Mouse (Mus musculus): ENCODE results near the gene Timm23.

DNA sequence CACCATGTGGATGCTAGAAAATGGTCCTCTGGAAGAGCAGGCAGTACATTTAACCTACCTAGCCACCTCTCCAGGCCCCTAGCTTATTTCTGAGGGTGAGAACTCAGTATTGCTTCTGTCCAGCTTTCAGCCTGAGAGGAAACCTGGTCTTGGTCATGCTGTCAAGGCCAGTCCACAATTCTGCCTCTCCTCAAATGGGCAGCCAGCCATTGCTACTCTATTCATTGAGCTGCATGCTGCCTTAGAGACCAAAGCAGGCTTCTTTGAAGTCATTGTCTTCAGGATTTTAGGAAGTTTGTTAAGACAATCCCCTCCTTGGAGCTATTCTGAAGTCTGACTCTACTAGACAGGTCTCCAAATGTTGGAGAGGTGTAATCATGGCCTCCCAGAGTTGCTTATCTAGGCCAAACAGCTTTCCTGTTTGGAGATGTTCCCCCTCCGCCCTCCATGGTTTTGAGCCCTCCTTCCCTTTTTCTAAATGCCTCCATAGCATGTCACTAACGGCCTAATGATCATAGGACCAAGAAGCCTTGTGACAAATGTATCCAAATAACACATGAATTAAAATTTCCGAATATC lies 33.0 kb downstream of the Timm23 start:
- TF ChIP-seq CTCF (IDR thresholded peaks at IDR 0.05; ENCODE audit: borderline replicate concordance, control insufficient read depth, extremely low read depth, insufficient read depth, low read length, poor library complexity) (no peak), POLR2A (IDR thresholded peaks at IDR 0.05; ENCODE audit: control insufficient read depth, extremely low read depth, insufficient read depth, low read length, poor library complexity) (no peak)
